Mouse (Mus musculus) stomach, postnatal 0 days (tissue): Measurements from ENCODE around the gene Tceanc2. TPM values are rescaled to one million over a fixed set of nuclear protein-coding genes. Genes with fewer than 3 reads are reported as not detected.
"Not testable (repeated sequence)": the region's sequence is repeated elsewhere in the genome, so short reads cannot be mapped to it uniquely, and the experiment has no call there.

Experiments used
- ATAC-seq: fragments of 200-750 bp; cut with Nextera tagmentation; 2 replicates; pipeline ENCODE4 v1.8.0; 2017; ENCODE audit not compliant: low FRiP score, low TSS enrichment
- DNase-seq: peaks from one replicate; pipeline ENCODE4 v3.0.0-alpha.2; 2016; ENCODE audit warnings: low spot score
- H3K27ac ChIP-seq: fragments of 300-500 bp; sonication (generic); replicated peaks from 2 replicates; pipeline ENCODE4 v1.5.1; 2014; ENCODE audit warnings: mild to moderate bottlenecking, control low read depth
- H3K27me3 ChIP-seq: fragments of 300-500 bp; sonication (generic); 2 replicates; pipeline ENCODE4 v1.6.1; 2014; ENCODE audit warnings: low read length; ENCODE audit not compliant: control insufficient read depth, insufficient read depth
- H3K36me3 ChIP-seq: fragments of 300-500 bp; sonication (generic); 2 replicates; pipeline ENCODE4 v1.6.1; 2014; ENCODE audit warnings: low read length, mixed read lengths; ENCODE audit not compliant: control insufficient read depth, insufficient read depth
- H3K4me1 ChIP-seq: fragments of 300-500 bp; sonication (generic); replicated peaks from 2 replicates; pipeline ENCODE4 v1.6.1; 2014; ENCODE audit warnings: antibody characterized with exemption; ENCODE audit not compliant: control insufficient read depth, insufficient read depth
- H3K4me2 ChIP-seq: fragments of 300-500 bp; sonication (generic); replicated peaks from 2 replicates; pipeline ENCODE4 v1.6.1; 2014; ENCODE audit warnings: low read depth, mild to moderate bottlenecking, control low read depth, moderate library complexity
- H3K4me3 ChIP-seq: fragments of 300-500 bp; sonication (generic); 2 replicates; pipeline ENCODE4 v1.5.1; 2014; ENCODE audit warnings: low read depth, low read length, control low read depth
- H3K9ac ChIP-seq: fragments of 300-500 bp; sonication (generic); 2 replicates; pipeline ENCODE4 v1.6.1; 2014; ENCODE audit warnings: mild to moderate bottlenecking, low read length, control low read depth, mixed read lengths
- H3K9me3 ChIP-seq: fragments of 300-500 bp; sonication (generic); 2 replicates; pipeline ENCODE4 v1.6.1; 2016; ENCODE audit warnings: low read length; ENCODE audit not compliant: control insufficient read depth
- CTCF ChIP-seq: IDR thresholded peaks from 2 replicates; pipeline ENCODE4 v1.5.1; 2016; ENCODE audit warnings: antibody characterized with exemption, low read depth, mild to moderate bottlenecking, moderate library complexity
- EP300 ChIP-seq: optimal IDR thresholded peaks from 2 replicates; pipeline ENCODE3; 2016; ENCODE audit warnings: antibody characterized with exemption
- WGBS: fragments of 180-500 bp; shearing (Covaris S2); extraction: QIAGEN DNeasy Blood & Tissue Kit; methylation state at CpG from one replicate; pipeline ENCODE4 v1.1.7; 2014; 5-methylcytosine and 5-hydroxymethylcytosine counted together
- polyA plus RNA-seq: library from polyadenylated mRNA; unstranded; fragments of >200 nt; fragmentation: Nextera tagmentation; extraction: Ambion mirVana; gene quantifications from 2 replicates; pipeline ENCODE4 v1.2.1, GENCODE M21; 2015

The Tceanc2 gene
- polyA plus RNA-seq, 1 experiment from 2014 or later: 21.2 TPM

GRCm38 (mm10) chr4:107124376-107124775 lies 54.5 kb downstream of the Tceanc2 start:
- Histone ChIP-seq H3K9ac (no peak overlapping the region), H3K4me1 (no peaks in the 10 kb centered on the region; the same call in 1 of the 2 replicates), H3K36me3 (no peaks in the 10 kb centered on the region), H3K9me3 (no peaks in the 10 kb centered on the region), H3K4me2 (no peak overlapping the region), H3K4me3 (no peak overlapping the region), H3K27ac (0 out of 2 replicates have a peak overlapping the region, but pooled peaks have one; percentile 50), H3K27me3 (no peaks in the 10 kb centered on the region)
- ATAC-seq: no peak
- TF ChIP-seq CTCF: no peak
- no peak for TF ChIP-seq EP300
- DNase-seq: no peak
- 59% methylated on average over 7 of the region's 7 CpGs for WGBS

GRCm38 (mm10) chr4:107121165-107121943 lies 57.6 kb downstream of the Tceanc2 start:
- no peak for TF ChIP-seq EP300
- TF ChIP-seq CTCF: peak; percentile 77
- Histone ChIP-seq H3K9me3 (no peaks in the 10 kb centered on the region), H3K27ac (peak overlapping the region; percentile 56; the same call in 1 of the 2 replicates), H3K4me1 (no peaks in the 10 kb centered on the region; the same call in 1 of the 2 replicates), H3K4me3 (no peak overlapping the region), H3K4me2 (no peak overlapping the region), H3K36me3 (no peaks in the 10 kb centered on the region), H3K9ac (no peak overlapping the region), H3K27me3 (no peaks in the 10 kb centered on the region)
- DNase-seq (peak; percentile 65), ATAC-seq (peak; percentile 45)
- 45% methylated on average over 12 of the region's 12 CpGs for WGBS

GRCm38 (mm10) chr4:107120676-107121075 lies 58.2 kb downstream of the Tceanc2 start:
- ATAC-seq: peak; percentile 77
- no peaks in the 10 kb centered on the region for H3K9me3 ChIP-seq

GRCm38 (mm10) chr4:107119056-107119455 lies 59.9 kb downstream of the Tceanc2 start:
- ATAC-seq: peak; percentile 55

More at GRCm38 (mm10) chr4:107120676-107121075, 58.2 kb downstream of the Tceanc2 start:
- Histone ChIP-seq H3K36me3 (no peaks in the 10 kb centered on the region), H3K9ac (no peak overlapping the region), H3K4me1 (no peaks in the 10 kb centered on the region; the same call in 1 of the 2 replicates), H3K27ac (peak overlapping the region; percentile 56; the same call in 1 of the 2 replicates), H3K27me3 (no peaks in the 10 kb centered on the region), H3K4me3 (no peak overlapping the region), H3K4me2 (no peak overlapping the region)
- 63% methylated on average over 6 of the region's 6 CpGs for WGBS
- TF ChIP-seq EP300 (no peak), CTCF (no peak)
- peak; percentile 71 for DNase-seq

GRCm38 (mm10) chr4:107117741-107118385 lies 61.1 kb downstream of the Tceanc2 start:
- DNase-seq: no peak
- no peak overlapping the region for H3K4me2 ChIP-seq
- H3K27me3 ChIP-seq: no peaks in the 10 kb centered on the region
- no peak overlapping the region for H3K9ac ChIP-seq
- no peaks in the 10 kb centered on the region for H3K36me3 ChIP-seq
- H3K27ac ChIP-seq: no peak overlapping the region
- TF ChIP-seq CTCF: no peak
- no peak for TF ChIP-seq EP300
- H3K4me1 ChIP-seq: no peaks in the 10 kb centered on the region
- WGBS: 62% methylated on average over 2 of the region's 2 CpGs
- ATAC-seq: no peak
- H3K4me3 ChIP-seq: no peak overlapping the region
- no peaks in the 10 kb centered on the region for H3K9me3 ChIP-seq

More at GRCm38 (mm10) chr4:107119056-107119455, 59.9 kb downstream of the Tceanc2 start:
- H3K36me3 ChIP-seq: no peaks in the 10 kb centered on the region
- DNase-seq: peak; percentile 87
- H3K27ac ChIP-seq: no peak overlapping the region
- 48% methylated on average over 3 of the region's 4 CpGs for WGBS
- H3K4me2 ChIP-seq: no peak overlapping the region
- TF ChIP-seq EP300 (no peak), CTCF (no peak)
- no peak overlapping the region for H3K4me3 ChIP-seq
- no peaks in the 10 kb centered on the region; the same call in 1 of the 2 replicates for H3K4me1 ChIP-seq
- no peaks in the 10 kb centered on the region for H3K9me3 ChIP-seq
- no peak overlapping the region for H3K9ac ChIP-seq
- H3K27me3 ChIP-seq: no peaks in the 10 kb centered on the region

GRCm38 (mm10) chr4:107114278-107114677 lies 64.6 kb downstream of the Tceanc2 start:
- Histone ChIP-seq H3K4me2 (no peak overlapping the region), H3K27ac (no peak overlapping the region), H3K9ac (no peak overlapping the region), H3K9me3 (no peaks in the 10 kb centered on the region), H3K4me3 (no peak overlapping the region), H3K27me3 (no peaks in the 10 kb centered on the region), H3K36me3 (no peaks in the 10 kb centered on the region), H3K4me1 (no peaks in the 10 kb centered on the region)
- DNase-seq (no peak), ATAC-seq (no peak)
- 38% methylated on average over 8 of the region's 8 CpGs for WGBS
- TF ChIP-seq EP300 (no peak), CTCF (no peak)

- not testable (repeated sequence) for H3K9me3 ChIP-seq, H3K27me3 ChIP-seq, H3K4me1 ChIP-seq, H3K4me2 ChIP-seq, H3K36me3 ChIP-seq, ATAC-seq, DNase-seq, H3K27ac ChIP-seq, H3K4me3 ChIP-seq, H3K9ac ChIP-seq
- WGBS: 79% methylated on average over 6 of the region's 6 CpGs
Observed at GRCm38 (mm10) chr4:107109181-107109580, 69.7 kb downstream of the Tceanc2 start.
